Mouse (Mus musculus): ENCODE measurements at regions not wholly inside any gene's neighbourhood (a gene's known extent, or its start where the extent isn't known, plus 50 kb on each side); places are given as distances from the start of the nearest gene placed in this dataset.

DNA sequence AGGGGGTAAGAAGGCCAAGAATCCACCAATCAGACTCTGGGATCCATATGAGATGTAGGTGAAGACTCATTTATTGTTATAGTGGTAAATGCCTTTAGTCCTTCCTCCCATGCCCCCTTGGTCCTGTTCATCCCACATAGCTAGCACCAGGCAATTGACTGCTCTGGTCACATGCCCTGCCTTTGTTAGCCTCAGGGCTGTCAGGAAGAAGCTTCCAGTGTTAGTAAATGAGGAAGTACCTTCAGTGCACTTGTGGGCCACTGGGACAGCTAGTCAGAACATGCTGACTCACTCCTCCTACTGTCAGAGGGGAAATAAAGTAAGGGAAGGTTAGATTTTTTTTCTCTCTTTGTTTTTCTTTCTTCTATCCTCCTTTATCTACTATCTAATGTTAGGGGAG is 1476.3 kb downstream of the D3Ertd751e start:
- TF ChIP-seq POLR2A (IDR thresholded peaks at IDR 0.05; ENCODE audit: borderline replicate concordance, extremely low read depth, insufficient read depth, insufficient read length, poor library complexity, severe bottlenecking) (no peak), CTCF (IDR thresholded peaks at IDR 0.05; ENCODE audit: borderline replicate concordance, extremely low read depth, insufficient read depth, insufficient read length) (no peak)

All from brain, embryonic 14.5 days (tissue).